Mouse (Mus musculus): ENCODE measurements around the gene Akap9.
"Not testable (repeated sequence)": the region's sequence is repeated elsewhere in the genome, so short reads cannot be mapped to it uniquely, and the experiment has no call there.

Akap9 gene

DNA sequence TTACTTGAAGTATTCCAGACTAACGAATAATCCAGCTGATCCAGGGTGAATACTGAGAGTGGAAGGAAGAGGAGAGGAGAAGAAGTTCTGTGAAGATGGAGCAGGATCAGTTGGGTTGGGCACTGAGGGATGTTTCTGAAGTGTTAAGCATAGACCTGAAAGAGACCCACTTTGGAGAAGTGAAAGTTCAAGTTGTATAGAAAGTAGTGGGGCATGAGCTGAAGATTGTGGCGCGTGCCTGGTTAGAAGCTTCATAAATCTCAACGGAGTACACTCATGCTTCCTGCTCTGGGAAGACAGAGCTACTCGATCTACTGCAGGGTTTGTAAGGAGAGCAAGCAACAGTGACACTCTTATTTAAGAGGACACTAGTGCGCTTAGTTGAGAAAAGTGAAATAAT is 41.3 kb downstream of the Akap9 start:
- DNase-seq (ENCODE audit: low read depth, low spot score): no peak

DNA sequence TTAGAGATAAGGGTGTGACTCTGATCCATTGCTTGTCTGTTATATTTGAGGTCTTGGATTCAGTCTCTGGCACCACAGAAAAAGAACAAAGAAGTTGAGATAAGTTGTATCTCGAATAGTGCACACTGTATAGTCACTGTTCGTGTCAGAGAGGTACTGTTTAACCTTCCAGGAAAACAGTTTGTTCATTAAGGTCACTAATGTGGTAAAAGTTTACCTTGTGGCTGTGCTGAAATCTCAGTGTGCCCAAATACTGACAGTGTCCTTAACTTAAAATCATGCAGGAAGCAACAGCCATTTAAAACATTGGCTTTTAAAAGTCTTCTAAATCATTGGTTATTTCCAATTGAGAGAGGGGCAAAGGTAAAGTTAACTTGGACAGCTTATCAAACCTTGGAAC is 43.1 kb downstream of the Akap9 start:
- no peak for DNase-seq (ENCODE audit: low read depth, low spot score)

DNA sequence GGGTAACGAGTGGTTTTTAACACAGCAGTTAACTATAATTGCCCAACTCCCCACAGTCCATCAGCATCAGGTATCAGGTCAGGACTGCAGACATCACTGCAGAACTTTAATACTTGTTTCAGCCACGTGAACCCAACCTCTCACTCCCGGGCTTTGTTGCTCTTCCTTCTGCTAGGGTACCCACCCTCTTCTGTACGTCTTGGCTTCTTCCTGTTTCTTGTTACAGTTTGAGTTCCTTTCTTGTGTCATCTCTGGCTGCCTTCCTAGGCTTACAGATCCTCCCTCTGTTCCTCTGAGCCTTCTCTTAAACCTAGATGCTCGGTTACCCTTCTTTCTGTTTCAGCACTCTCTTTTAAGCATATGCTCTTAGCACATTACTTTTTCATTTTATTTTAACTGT is 45.9 kb downstream of the Akap9 start:
- no peak for DNase-seq (ENCODE audit: low read depth, low spot score)

DNA sequence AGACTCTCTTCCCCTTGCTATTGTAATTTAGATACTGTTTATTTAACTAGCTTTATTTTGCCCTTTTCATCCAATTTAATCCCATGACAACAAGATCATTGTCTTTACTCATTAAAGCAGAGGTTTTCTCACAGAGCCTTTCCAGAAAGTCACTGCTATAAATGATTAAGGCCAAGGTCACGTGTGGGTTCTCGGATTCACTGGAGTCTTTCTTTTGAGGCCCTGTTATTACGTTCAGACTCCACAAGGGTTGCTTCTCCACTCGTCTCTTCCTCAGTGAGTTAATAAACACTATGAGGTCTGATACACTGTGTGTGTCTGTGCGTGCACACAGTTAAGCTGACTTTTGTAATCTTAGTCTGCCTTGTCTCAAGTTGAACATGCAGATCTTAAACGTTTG is 47.0 kb downstream of the Akap9 start:
- no peak for DNase-seq (ENCODE audit: low read depth, low spot score)

DNA sequence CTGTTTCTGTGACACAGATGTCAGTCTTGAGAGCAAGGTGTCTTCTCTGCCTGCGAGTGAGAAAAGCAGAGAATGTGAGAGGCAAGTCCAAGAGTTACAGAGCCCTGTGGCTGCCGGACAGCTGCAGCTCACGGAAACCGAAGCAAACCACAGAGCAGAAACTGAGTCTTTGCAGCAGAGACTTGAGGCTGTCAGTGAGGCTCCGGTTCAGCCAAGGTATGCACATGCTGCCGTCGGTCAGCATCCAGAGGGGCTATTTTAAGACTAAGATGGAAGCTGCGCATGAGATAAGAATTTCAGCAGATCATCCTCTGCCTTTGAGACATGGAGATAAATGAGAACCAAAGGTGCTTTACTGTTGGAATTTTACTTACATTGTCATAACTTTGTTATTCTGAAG is 48.3 kb downstream of the Akap9 start:
- DNase-seq (ENCODE audit: low read depth, low spot score): no peak

DNA sequence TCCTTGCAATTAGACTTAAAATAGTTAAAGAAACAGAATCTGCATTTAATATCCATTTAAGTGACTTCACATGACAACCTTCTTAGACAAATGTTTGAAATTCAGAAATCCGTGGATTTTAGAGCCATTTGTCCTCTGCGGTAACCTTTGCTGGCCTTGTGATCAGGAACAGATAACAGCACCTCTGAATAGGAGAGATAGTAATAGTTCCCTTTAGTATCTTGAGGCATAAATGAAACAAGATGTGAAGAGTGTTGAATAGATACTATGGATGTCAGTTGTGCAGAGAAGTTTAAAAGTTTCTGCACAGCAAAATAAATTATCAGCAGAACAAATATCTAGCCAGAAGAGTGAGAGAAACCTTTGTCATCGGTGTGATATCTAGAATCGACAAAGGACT is 50.0 kb downstream of the Akap9 start:
- no peak for DNase-seq (ENCODE audit: low read depth, low spot score)

DNA sequence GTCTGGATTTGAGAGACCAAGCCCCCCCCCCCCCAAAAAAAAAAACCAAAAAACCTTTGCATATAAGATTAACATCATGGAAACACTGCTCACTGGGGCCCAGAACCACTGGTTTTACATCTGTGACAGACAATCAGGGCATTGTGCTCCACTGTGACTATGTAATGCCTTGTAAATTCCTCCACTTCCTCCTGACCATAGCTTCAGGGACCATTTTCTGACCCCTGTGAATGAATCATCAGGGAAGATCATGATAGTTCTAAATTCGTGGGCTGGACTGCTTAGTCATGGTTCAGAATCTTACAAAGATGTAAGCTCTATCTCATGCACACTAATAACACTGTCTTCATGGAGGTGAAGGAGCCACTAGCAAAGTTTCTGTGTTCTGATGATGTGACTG is 61.8 kb downstream of the Akap9 start:
- no peak for DNase-seq (ENCODE audit: low read depth, low spot score)

DNA sequence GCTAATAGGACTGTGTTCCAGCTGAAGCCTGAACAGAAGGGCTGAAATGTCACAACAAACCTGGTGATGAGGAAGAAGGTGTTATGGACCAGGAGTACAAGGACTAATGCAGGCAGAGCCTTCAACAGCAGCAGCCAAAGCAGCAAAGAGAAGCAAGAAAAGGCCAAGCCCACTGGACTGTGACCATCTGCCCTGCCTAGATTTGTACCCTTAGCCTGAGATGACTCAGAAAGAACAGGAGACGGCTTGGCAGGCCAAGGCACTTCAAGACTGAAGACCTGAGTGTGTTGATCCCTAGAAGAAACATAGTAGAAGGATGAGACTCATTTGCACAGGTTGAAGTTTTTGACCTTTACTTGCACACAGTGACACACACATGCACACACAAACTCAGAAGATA is 62.6 kb downstream of the Akap9 start:
- DNase-seq (ENCODE audit: low read depth, low spot score): no peak

DNA sequence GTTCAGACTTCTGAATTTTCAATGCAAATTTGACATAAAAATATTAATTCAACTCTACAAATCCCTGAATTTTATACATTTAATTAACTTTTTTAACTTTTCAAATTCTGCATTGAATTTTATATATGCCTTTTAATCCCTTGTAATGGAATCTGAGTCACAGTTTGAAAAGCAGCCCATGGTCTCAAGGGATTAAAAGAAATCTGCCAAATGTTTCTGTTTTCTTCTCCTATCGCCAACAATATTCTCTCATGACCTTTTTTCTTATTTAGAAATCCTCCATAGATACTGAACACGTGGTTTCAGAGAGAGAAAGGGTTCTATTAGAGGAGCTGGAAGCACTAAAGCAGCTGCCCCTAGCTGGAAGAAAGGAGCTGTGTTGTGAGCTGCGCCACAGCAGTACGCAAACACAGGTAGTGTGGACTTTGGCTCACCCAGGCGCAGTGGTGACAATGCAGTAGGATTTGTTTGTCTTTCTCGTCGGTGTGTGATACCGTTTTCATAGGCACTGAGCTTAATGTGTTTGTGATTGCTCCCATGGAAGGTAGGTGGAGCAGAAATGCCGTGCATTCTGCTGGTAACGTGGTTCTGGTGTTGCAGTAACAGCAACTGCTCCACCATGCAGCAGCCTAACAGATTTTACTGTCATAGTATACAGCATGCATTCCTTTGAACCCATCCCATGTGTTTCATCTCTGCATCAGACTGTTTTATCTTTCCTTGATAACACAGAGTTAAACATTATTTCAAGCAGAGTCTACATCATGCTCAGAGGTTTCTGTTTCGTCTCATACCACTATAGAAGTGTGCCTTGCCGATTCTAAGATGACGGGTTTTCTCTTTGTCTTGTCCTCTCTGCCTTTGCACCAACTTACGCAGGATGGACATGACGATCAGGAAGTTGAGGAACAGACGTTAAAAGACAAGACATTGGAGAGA is 76.9 kb downstream of the Akap9 start:
- DNase-seq (ENCODE audit: low read depth, low spot score): no peak

DNA sequence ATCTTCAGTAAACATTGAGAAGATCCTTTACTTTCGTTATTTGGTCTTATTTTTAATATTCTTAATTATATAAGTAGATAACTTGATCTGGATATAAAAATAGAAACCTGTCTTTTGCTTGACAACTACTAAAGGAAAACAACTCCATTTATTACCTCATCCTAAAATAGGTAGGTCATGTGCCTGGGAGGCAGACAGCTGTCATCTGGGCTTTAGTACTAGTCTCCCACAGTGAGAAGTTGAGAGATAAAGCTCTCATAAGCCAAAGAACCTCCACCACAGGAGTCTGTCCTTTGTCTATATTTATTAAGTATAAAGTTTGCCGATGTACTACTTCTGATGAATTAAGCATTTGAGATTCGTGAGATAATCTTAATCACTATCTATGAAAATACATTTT is 78.8 kb downstream of the Akap9 start:
- DNase-seq (ENCODE audit: low read depth, low spot score): no peak

DNA sequence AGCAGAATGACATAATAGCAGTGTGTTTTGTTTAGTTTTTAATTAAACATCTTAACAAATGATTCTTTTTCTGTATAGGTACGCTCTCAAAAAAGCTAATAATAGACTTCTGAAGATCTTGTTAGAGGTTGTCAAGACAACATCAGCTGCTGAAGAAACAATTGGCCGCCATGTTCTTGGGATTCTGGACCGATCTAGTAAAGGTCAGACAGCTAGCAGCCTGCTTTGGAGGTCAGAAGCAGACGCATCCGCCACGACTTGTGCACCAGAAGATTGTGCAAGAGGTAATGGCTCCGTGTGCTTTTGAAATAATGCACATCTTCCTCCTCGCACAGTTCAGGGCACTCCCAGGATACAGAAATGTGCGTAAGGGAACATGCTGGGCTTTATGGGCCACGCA is 80.4 kb downstream of the Akap9 start:
- no peak for DNase-seq (ENCODE audit: low read depth, low spot score)

DNA sequence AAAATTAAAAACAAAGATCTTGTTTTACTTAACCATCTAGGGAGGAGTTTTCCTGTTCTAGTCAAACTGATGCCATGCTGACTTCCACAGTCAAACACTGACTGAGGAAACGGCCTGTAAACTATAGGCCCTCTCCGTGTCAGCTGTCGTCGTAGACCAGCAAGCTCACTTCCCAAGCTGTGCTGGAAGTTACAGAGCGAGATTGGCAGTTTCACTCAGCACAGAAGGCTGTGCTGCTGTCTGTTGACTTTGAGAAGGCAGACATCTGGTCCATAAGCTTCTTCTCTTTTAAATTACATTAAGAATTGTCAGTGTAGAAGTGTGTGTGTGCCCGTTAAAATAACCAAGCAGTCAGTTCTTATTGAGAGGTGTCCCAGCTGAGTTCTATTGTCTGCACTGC is 81.7 kb downstream of the Akap9 start:
- peak; percentile 12 for DNase-seq (ENCODE audit: low read depth, low spot score)

DNA sequence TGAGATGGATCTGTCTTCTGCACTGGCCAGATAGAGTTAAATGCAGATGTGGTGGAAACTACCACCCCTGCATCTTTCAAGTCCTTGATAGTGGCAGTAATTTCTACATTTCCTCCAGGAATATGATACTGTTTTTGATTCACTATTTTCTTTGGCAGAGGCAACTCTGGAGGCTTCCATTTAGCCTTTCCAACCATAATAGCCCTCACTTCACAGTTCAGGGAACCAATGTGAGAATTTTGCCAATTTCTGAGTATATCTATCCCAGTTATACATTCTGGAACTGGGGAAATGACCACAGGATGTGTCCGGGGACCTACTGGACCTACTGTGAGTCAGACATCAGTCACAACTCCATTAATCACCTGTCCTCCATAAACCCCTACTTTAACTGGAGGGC is 89.8 kb downstream of the Akap9 start:
- DNase-seq (ENCODE audit: low read depth, low spot score): not testable (repeated sequence)

DNA sequence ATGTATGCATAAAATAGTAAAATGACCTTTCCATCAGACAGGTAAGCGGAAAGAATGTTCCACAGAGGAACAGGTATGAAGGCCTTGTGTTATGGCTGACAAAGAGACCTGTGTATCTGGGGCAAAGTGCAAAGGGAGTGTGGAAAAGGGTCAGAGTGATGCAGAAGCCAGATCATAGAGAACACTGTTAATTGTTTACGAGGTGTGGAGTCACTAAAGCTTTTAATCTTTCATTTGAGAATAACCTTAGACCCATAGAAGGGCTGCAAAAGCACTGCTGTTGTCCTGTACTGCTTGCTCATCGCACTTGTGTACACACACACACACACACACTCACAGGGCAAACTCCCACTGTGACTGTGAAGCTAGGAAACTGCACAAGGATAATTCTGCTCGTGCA is 91.5 kb downstream of the Akap9 start:
- no peak for DNase-seq (ENCODE audit: low read depth, low spot score)

DNA sequence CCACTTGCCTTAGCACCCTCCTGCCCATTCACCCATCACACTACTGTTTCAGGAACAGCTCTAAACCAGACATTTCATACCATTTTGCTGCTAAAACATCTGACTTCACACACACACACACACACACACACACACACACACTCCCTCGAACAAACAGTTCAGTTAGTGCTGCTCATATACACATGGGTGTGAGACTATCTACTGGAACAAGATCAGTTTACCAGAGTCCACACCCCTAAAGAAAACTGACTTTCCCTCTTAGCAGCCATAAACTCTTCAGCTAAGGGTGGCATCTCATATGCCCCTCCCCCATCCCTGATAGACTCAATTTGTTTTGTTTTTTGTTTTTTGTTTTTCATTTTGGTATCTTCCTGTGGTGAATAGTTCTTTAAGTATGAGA is 92.2 kb downstream of the Akap9 start:
- DNase-seq (ENCODE audit: low read depth, low spot score): no peak

DNA sequence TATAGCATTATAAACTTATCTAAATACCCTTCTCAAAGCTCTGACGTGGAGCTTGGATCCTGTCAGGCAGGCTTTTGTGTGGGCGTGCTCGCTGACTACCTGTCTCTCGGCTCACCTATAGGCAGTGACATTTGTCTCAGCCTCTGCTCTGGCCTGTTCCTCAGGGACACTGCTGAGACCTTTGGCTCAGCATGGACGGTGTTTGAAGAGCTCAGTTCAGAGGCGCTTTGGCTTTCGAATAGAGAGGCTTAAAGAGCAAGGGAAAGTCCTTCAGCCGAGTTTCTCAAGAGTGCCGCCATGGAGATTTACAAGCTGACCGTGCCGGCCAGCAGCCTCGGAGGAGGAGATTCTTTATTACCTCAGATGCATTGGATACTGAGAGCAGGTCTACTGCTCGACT is 95.3 kb downstream of the Akap9 start:
- DNase-seq (ENCODE audit: low read depth, low spot score): no peak

DNA sequence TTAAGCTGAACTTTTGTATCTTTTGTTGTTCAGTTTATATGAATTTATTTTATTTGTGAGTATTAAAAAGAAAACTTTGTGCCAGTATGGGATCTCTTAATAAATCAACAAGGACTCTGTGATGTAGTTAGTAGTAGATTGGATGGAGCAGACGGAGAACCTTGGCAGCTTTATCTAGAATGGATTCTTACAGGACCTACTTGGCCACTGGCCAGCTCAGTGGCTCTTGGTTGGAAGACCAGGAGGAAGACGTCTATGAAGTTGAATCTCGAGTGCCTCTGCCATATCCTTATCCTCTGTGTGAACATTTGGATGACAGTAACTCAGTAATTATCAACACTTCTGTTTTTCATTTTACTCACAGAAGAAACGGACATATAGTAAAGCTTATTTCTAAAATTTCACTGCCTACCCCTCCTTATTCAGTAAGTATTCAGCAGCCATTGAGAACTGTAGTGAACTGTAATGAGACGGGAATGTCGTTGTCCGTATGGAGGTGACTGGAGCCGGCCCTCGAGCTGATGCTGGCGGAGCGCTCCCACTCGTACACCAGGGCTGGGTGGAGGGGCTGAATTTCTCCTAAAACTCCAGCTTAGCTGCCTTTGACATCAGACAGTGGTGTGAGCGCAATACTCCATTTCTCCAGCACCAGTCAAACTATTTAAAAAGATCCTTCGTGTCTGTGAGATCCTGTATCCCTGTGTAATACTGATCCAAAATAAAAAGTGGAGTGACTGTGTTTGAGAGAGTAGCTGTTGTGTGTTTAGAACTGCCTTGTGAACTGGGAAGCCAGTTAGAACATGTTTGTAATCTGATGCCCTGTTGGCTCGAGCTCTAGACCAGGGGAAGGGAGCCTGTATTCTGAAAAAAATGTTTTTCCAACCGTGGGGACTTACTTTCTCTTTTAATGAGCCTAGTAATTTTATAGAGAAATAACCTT is 96.2 kb downstream of the Akap9 start:
- DNase-seq (ENCODE audit: low read depth, low spot score): no peak

DNA sequence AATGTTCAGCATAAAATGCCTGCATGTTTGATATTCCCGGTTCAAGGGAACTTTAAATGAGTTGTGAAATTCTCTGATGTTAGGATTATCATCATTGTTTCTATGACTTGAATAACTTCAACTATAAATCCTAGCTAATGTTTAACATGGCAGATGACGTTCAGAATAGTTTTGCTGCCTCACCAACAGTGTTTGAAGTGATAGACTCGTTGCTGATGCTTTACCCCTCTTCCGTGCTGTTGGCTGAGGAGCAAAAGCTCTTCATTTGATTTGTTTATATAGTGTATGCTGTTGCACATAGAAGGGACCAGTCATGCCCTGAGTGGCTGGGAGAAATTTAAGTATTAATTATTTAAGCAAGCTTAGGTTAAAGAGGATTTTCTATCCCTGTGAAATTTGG is 96.9 kb downstream of the Akap9 start:
- no peak for DNase-seq (ENCODE audit: low read depth, low spot score)

DNA sequence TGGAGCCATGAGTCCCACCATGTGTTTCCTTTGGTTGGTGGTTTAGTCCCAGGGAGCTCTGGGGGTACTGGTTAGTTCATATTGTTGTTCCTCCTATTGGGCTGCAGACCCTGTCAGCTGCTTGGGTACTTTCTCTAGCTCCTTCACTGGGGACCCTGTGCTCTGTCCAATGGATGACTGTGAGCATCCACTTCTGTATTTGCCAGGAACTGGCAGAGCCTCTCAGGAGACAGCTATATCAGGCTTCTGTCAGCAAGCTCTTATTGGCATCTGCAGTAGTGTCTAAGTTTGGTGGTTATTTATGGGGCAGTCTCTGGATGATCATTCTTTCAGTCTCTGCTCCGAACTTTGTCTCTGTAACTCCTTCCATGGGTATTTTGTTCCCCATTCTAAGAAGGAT is 98.5 kb downstream of the Akap9 start:
- not testable (repeated sequence) for DNase-seq (ENCODE audit: low read depth, low spot score)

DNA sequence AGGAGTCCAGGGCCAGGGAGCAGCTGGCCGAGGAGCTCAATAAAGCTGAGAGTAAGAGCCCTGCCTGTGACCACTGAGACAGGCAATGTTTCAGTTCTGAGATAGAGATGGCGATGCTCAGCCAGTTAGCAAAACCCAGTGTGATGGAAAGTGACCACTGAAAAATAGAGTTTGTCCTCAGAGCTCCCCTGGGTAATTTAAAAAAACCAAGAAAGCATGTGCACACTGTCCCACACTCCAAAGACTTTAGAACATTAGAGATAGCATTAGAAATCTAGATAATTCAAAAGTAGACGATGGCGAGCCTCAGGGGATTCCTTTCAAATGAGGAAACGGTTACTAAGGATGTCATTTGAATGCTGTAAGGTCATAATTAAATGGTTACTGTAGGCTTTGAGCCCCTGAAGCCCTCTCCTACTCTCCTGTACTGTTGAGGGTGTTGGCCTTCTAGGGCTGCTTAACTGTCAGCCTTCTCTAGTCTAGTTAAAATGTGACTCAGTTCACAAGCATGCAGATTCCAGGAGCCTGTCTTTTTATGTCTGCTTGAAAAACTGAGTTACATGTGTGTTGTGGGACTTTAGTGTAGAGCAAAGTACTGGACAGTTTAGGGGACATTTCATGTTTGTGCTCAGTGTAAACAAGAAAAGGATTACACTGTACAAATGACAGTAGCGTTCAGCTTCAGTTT is 100.8 kb downstream of the Akap9 start:
- no peak for DNase-seq (ENCODE audit: low read depth, low spot score)

DNA sequence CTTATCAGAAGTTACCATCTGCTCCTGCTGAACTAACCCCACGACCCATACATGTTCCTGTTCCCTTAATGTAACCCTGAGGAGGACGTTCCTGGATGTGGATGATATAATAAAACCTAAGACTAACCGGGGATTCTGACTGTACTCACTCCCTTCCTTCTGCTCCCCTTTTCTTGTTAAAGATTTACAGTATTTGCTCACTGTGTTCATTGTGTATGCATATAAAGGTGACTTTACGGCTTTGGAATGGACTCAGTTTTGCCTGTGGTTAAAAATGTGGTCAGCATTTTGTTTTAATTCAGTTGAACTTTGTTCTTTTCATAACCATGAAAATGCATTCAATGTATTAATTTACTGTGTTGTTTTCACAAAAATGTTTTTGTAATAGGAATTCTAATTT is 104.0 kb downstream of the Akap9 start:
- DNase-seq (ENCODE audit: low read depth, low spot score): no peak

DNA sequence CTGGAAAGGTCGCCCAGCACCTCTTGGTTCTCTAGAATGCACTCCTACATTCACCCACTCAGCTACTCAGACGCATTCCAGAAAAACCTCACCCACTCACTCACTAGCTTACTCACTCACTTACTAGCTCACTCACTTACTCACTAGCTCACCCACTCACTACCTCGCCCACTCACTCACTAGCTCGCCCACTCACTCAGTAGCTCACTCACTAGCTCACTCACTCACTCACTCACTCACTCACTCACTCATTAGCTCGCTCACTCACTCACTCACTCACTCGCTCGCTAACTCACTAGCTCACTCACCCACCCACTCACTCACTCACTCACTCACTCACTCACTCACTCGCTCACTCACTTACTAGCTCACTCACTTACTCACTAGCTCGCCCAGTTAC is 108.8 kb downstream of the Akap9 start:
- DNase-seq (ENCODE audit: low read depth, low spot score): no peak

Measured in brain, embryonic 18.5 days (tissue).